Mouse (Mus musculus): Measurements from ENCODE around the gene Havcr2. TPM values are rescaled to one million over a fixed set of nuclear protein-coding genes. Genes with fewer than 3 reads are reported as not detected.
"Not testable (repeated sequence)": the region's sequence is repeated elsewhere in the genome, so short reads cannot be mapped to it uniquely, and the experiment has no call there.

Gene Havcr2
- polyA plus RNA-seq (2015; fragmentation: Nextera tagmentation; extraction: Ambion mirVana) = 0.25 and 0.29 TPM in 2 replicates

DNA sequence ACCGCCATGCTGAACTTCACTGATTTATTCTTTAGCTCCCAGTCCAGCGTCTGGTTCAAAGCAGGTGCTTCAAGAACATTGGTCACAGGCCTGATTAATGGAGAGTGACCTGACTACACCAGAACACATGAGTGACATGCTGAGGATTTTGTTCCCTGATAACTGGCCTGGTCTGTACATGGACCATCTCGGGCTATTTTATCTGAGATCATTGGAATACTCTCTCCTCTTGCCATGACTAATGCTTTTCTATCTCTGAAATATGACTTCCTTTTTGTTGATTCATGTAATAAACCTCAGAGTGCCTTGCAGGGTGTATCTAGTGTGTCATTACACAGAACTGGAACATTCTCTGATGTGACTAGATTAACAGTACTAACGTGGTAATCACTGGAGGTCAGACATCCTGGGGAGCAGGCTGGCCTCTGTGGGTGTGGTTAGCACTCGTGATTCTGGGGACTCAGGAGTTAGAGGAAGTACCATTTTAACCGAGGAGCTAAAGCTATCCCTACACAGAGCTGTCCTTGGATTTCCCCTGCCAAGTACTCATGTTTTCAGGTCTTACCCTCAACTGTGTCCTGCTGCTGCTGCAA lies at the start of gene Havcr2:
Gene Havcr2 (plus strand): TSS at position 483 of the 593 bp plus-strand sequence.
- Histone ChIP-seq H3K4me2 (no peak within 1 kb of the TSS), H3K27me3 (no peaks in the 10 kb centered on the region), H3K9me3 (no peaks in the 10 kb centered on the region), H3K27ac (replicated peaks) (no peak within 1 kb of the TSS), H3K4me3 (no peak within 1 kb of the TSS), H3K9ac (no peak within 1 kb of the TSS), H3K36me3 (no peaks in the 10 kb centered on the region), H3K4me1 (replicated peaks) (no peaks in the 10 kb centered on the region)
- no peak for ATAC-seq (ENCODE audit: low read depth)
- WGBS = 82% methylated on average over 6 of the region's 6 CpGs

GRCm38 (mm10) chr11:46404986-46405385 lies 49.7 kb upstream of the Havcr2 start:
- Histone ChIP-seq H3K27ac (replicated peaks) (no peak overlapping the region), H3K27me3 (no peaks in the 10 kb centered on the region), H3K4me1 (replicated peaks) (no peaks in the 10 kb centered on the region), H3K4me3 (no peak overlapping the region), H3K4me2 (no peak overlapping the region), H3K9me3 (no peaks in the 10 kb centered on the region), H3K9ac (no peak overlapping the region), H3K36me3 (no peaks in the 10 kb centered on the region)
- WGBS = 83% methylated on average over 16 of the region's 16 CpGs
- no peak for ATAC-seq (ENCODE audit: low read depth)

GRCm38 (mm10) chr11:46406721-46407120 lies 48.0 kb upstream of the Havcr2 start:
- Histone ChIP-seq H3K36me3 (no peaks in the 10 kb centered on the region), H3K4me3 (no peak overlapping the region), H3K9me3 (no peaks in the 10 kb centered on the region), H3K4me2 (no peak overlapping the region), H3K27me3 (no peaks in the 10 kb centered on the region), H3K27ac (replicated peaks) (no peak overlapping the region), H3K9ac (no peak overlapping the region), H3K4me1 (replicated peaks) (no peaks in the 10 kb centered on the region)
- no peak for ATAC-seq (ENCODE audit: low read depth)
- 42% methylated on average over 10 of the region's 10 CpGs for WGBS

DNA sequence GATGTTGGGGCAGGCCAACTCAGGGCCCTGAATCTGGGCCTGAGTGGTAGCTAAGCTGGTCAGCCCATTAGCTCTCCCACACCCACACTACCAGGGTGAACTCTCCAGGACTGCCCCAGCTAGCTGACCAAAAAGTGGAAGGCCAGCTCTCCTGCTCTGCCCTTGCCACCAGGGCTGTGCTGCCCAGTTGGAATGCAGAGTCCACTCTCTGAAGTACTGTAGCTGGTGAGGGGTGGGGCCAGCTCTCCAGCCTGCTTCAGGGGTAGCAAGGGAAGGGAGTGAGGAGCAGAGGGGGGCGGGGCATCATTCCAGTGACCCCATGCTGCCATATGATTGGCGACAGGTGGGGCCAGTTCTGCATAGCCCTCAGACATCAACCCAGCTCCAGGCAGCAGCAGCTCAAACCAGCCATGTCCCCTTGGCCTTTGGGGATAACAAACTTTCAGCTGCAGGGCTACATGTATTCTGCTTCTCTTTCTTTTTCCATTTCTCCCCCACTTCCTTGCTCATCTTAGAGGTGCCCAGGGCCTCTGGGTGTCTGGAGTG lies 44.6 kb upstream of the Havcr2 start:
- H3K4me1 ChIP-seq (replicated peaks) = no peaks in the 10 kb centered on the region
- no peak overlapping the region for H3K4me2 ChIP-seq
- H3K9ac ChIP-seq = no peak overlapping the region
- H3K27me3 ChIP-seq = no peaks in the 10 kb centered on the region
- H3K4me3 ChIP-seq = no peak overlapping the region
- no peaks in the 10 kb centered on the region for H3K9me3 ChIP-seq
- no peaks in the 10 kb centered on the region for H3K36me3 ChIP-seq
- WGBS = 46% methylated on average over 2 of the region's 2 CpGs
- ATAC-seq (ENCODE audit: low read depth) = no peak
- no peak overlapping the region for H3K27ac ChIP-seq (replicated peaks)

GRCm38 (mm10) chr11:46418438-46418837 lies 36.3 kb upstream of the Havcr2 start:
- no peak overlapping the region for H3K27ac ChIP-seq (replicated peaks)
- no peak overlapping the region for H3K9ac ChIP-seq
- no peaks in the 10 kb centered on the region for H3K27me3 ChIP-seq
- WGBS = 68% methylated on average over 1 of the region's 1 CpGs
- no peaks in the 10 kb centered on the region for H3K36me3 ChIP-seq
- H3K9me3 ChIP-seq = no peaks in the 10 kb centered on the region
- H3K4me3 ChIP-seq = no peak overlapping the region
- H3K4me1 ChIP-seq (replicated peaks) = no peaks in the 10 kb centered on the region
- H3K4me2 ChIP-seq = no peak overlapping the region
- ATAC-seq (ENCODE audit: low read depth) = no peak

- H3K4me2 ChIP-seq = no peak overlapping the region
- H3K27ac ChIP-seq (replicated peaks) = no peak overlapping the region
- H3K9ac ChIP-seq = no peak overlapping the region
- no peaks in the 10 kb centered on the region for H3K4me1 ChIP-seq (replicated peaks)
- WGBS = 80% methylated on average over 5 of the region's 5 CpGs
- H3K9me3 ChIP-seq = no peaks in the 10 kb centered on the region
- no peak for ATAC-seq (ENCODE audit: low read depth)
- no peaks in the 10 kb centered on the region for H3K36me3 ChIP-seq
- H3K27me3 ChIP-seq = no peaks in the 10 kb centered on the region
- H3K4me3 ChIP-seq = no peak overlapping the region
These were observed 35.9 kb upstream of the Havcr2 start for GRCm38 (mm10) chr11:46418860-46419259.

DNA sequence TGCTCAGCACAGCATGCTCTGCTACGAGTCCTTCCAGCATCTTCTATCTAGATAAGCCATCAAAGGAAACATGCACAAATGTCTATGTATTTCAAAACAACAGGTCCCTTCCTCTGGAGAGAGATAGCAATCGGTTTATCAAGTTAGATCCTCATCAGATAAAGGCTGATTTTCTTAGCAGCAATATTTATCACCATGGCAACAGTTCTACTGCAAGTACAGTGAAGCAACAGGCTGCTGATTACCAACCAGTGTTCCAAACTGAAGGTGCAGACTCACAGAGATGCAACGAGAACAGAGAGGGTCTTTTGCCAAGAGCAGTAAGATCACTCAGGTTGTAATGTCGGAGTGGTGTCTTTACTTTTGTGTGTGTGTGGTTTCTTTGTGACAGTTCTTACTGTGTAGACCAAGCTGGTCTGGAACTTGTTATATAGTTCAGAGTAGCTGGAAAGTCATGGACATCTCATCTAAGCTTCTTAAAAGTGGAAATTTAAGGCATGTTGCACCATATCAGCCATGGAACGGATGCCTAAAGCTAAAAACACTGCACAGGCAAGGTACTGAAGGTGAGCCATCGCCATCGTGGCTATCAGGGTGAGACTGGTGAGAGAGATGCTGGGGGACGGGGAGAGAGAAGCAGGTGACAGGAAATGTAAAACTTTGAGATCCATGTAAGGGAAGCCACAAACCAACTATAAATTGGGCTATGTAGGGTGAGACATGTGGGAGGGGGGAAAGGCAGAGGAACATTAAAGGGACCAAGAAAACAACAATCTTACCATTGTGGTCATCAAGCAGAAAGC lies 33.4 kb upstream of the Havcr2 start:
- WGBS = 90% methylated on average over 8 of the region's 8 CpGs
- H3K4me2 ChIP-seq = no peak overlapping the region
- no peak overlapping the region for H3K27ac ChIP-seq (replicated peaks)
- H3K27me3 ChIP-seq = no peaks in the 10 kb centered on the region
- no peak overlapping the region for H3K4me3 ChIP-seq
- ATAC-seq (ENCODE audit: low read depth) = no peak
- no peaks in the 10 kb centered on the region for H3K9me3 ChIP-seq
- H3K36me3 ChIP-seq = no peaks in the 10 kb centered on the region
- H3K4me1 ChIP-seq (replicated peaks) = no peaks in the 10 kb centered on the region
- no peak overlapping the region for H3K9ac ChIP-seq

GRCm38 (mm10) chr11:46428131-46428530 lies 26.6 kb upstream of the Havcr2 start:
- not testable (repeated sequence) for H3K4me3 ChIP-seq; H3K27ac ChIP-seq (replicated peaks); H3K27me3 ChIP-seq; H3K9me3 ChIP-seq; H3K9ac ChIP-seq; H3K36me3 ChIP-seq; H3K4me1 ChIP-seq (replicated peaks); ATAC-seq (ENCODE audit: low read depth); H3K4me2 ChIP-seq
- WGBS = 52% methylated on average over 4 of the region's 4 CpGs

- H3K4me2 ChIP-seq = no peak overlapping the region
- no peaks in the 10 kb centered on the region for H3K27me3 ChIP-seq
- H3K27ac ChIP-seq (replicated peaks) = no peak overlapping the region
- WGBS = 90% methylated on average over 2 of the region's 2 CpGs
- H3K36me3 ChIP-seq = no peaks in the 10 kb centered on the region
- no peak overlapping the region for H3K4me3 ChIP-seq
- no peak overlapping the region for H3K9ac ChIP-seq
- H3K4me1 ChIP-seq (replicated peaks) = no peaks in the 10 kb centered on the region
- H3K9me3 ChIP-seq = no peaks in the 10 kb centered on the region
- ATAC-seq (ENCODE audit: low read depth) = no peak
These were observed 24.6 kb upstream of the Havcr2 start for GRCm38 (mm10) chr11:46430123-46430522.

DNA sequence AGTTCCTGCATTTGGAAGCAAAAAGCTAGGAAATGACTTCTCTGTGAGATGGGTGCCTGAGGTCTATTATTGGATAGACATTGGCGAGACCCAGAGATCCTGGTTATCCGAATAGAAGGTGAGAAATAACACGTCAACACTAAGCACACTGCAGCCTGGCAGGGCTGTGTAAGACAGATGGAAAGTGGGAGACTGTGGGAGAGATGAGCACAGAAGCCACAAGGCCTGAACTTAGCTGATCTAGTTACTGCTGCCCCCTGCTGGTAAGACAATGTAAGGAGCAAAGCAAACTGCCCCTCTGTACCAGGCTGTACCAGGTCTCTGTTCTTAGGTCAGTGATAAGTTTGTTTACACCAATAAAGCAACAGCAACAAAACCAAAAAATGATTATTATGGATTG lies 23.6 kb upstream of the Havcr2 start:
- no peaks in the 10 kb centered on the region for H3K27me3 ChIP-seq
- no peak overlapping the region for H3K4me3 ChIP-seq
- no peak overlapping the region for H3K9ac ChIP-seq
- ATAC-seq (ENCODE audit: low read depth) = peak; percentile 91
- 28% methylated on average over 3 of the region's 3 CpGs for WGBS
- H3K9me3 ChIP-seq = no peaks in the 10 kb centered on the region
- no peaks in the 10 kb centered on the region for H3K36me3 ChIP-seq
- H3K27ac ChIP-seq (replicated peaks) = no peak overlapping the region
- H3K4me2 ChIP-seq = no peak overlapping the region
- peaks cover 3% of the 10 kb centered on the region for H3K4me1 ChIP-seq (replicated peaks)

GRCm38 (mm10) chr11:46435363-46435762 lies 19.4 kb upstream of the Havcr2 start:
- Histone ChIP-seq H3K36me3 (peaks cover 10% of the 10 kb centered on the region; the same call in 1 of the 2 replicates), H3K27ac (replicated peaks) (no peak overlapping the region), H3K9me3 (no peaks in the 10 kb centered on the region), H3K27me3 (no peaks in the 10 kb centered on the region), H3K4me2 (no peak overlapping the region), H3K4me3 (no peak overlapping the region), H3K4me1 (replicated peaks) (peaks cover 21% of the 10 kb centered on the region), H3K9ac (no peak overlapping the region)
- no peak for ATAC-seq (ENCODE audit: low read depth)

DNA sequence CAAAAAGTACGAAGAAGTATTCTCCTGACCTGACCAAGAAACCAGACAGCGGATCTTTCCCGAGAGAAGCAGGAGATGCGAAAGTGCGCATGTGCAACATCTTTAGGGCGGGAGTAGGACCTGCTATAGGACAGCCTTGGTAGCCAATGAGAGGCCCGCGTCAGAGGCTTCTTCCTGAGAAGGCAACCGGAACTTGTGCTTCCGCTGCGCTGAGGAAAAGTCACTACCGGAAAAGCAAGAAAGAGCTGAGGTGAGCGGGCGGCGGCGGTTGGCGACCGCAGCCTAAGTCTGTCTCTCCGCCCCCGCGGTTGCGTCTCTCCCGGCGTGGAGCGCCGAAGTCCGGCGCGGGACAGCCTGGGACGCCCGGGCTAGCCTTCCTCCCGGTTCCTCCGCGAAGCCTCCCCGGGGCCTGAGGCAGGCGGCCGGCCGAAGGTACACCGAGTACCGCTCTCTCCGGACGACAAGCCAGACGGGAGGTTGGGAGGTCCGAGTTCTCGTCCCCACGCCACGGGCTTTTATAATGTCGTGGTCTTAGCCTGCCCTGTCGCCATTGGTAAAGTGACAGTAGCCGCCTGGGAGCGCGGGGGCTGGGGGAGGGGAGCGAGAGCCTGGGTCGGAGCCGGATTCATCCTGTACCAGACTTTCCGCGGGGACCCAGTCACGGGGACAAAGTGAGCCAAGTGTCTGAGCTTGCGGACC lies 17.8 kb upstream of the Havcr2 start, which contains the start of gene Med7:
Gene Med7 (plus strand): TSS at position 166 of the 699 bp plus-strand sequence.
- WGBS = under 1% methylated on average over 59 of the region's 59 CpGs
- H3K4me1 ChIP-seq (replicated peaks) = peaks cover 21% of the 10 kb centered on the region

More for the DNA sequence above, 17.8 kb upstream of the Havcr2 start, which contains the start of gene Med7:
- Histone ChIP-seq H3K9me3 (no peaks in the 10 kb centered on the region), H3K27me3 (no peaks in the 10 kb centered on the region), H3K36me3 (peaks cover 21% of the 10 kb centered on the region; the same call in 1 of the 2 replicates), H3K4me3 (peak within 1 kb of the TSS; percentile 97), H3K4me2 (peak within 1 kb of the TSS; percentile 72), H3K27ac (replicated peaks) (peak within 1 kb of the TSS; percentile 91), H3K9ac (peak within 1 kb of the TSS; percentile 91)
- peak; percentile 100 for ATAC-seq (ENCODE audit: low read depth)
